Mouse (Mus musculus) CH12.LX (cell line): ENCODE data around the gene Ppp2r2d.

Experiments
- CTCF ChIP-seq, 2 experiments: IDR thresholded peaks in 1 of 2; conservative IDR thresholded peaks in 1 of 2; 2 replicates each; pipeline ENCODE4 v1.5.1; 2011 to 2012; ENCODE audit warnings: low read depth in 2 of 2, low read length in 2 of 2, improper control_type of control experiment in 1 of 2, inconsistent platforms in 1 of 2, mild to moderate bottlenecking in 1 of 2, moderate library complexity in 1 of 2
- E2F4 ChIP-seq: IDR thresholded peaks from 2 replicates; pipeline ENCODE4 v1.6.1; 2011; ENCODE audit warnings: low read depth, low read length, improper control_type of control experiment; ENCODE audit not compliant: insufficient replicate concordance
- HCFC1 ChIP-seq: IDR thresholded peaks from 2 replicates; pipeline ENCODE4 v1.6.1; 2012; ENCODE audit warnings: low read depth, mild to moderate bottlenecking, inconsistent platforms, low read length, improper control_type of control experiment
- MAFK ChIP-seq: IDR thresholded peaks from 2 replicates; pipeline ENCODE4 v1.6.1; 2011; ENCODE audit warnings: low read length, improper control_type of control experiment; ENCODE audit not compliant: insufficient replicate concordance
- MYC ChIP-seq: IDR thresholded peaks from 2 replicates; pipeline ENCODE4 v1.6.1; 2011; ENCODE audit warnings: low read depth, mild to moderate bottlenecking, improper control_type of control experiment, low read length
- POLR2A ChIP-seq: IDR thresholded peaks from 2 replicates; pipeline ENCODE4 v1.6.1; 2011; ENCODE audit warnings: low read depth, mild to moderate bottlenecking, improper control_type of control experiment, low read length
- TBP ChIP-seq: conservative IDR thresholded peaks from 2 replicates; pipeline ENCODE4 v1.6.1; 2011; ENCODE audit warnings: low read depth, low read length, improper control_type of control experiment
- ZC3H11A ChIP-seq: IDR thresholded peaks from 2 replicates; pipeline ENCODE4 v1.6.1; 2012; ENCODE audit warnings: low read depth, mild to moderate bottlenecking, inconsistent platforms, low read length, improper control_type of control experiment

GRCm38 (mm10) chr7:138845544-138846391 lies at the start of gene Ppp2r2d, which contains the start of gene Mapk1ip1:
- peak; percentile 84 for TF ChIP-seq POLR2A
- no peak for TF ChIP-seq E2F4
- peak; percentile 86 for TF ChIP-seq HCFC1
- TF ChIP-seq CTCF (conservative IDR thresholded peaks at IDR 0.05 in 1 of 2, IDR thresholded peaks at IDR 0.05 in 1 of 2; ENCODE audit: low read depth in 2 of 2, low read length in 2 of 2) = peak; percentile 76 to 80
- TF ChIP-seq ZC3H11A = no peak
- no peak for TF ChIP-seq TBP
- no peak for TF ChIP-seq MAFK
- no peak for TF ChIP-seq MYC
